Mouse (Mus musculus): ENCODE results near the gene Gli3.

DNA sequence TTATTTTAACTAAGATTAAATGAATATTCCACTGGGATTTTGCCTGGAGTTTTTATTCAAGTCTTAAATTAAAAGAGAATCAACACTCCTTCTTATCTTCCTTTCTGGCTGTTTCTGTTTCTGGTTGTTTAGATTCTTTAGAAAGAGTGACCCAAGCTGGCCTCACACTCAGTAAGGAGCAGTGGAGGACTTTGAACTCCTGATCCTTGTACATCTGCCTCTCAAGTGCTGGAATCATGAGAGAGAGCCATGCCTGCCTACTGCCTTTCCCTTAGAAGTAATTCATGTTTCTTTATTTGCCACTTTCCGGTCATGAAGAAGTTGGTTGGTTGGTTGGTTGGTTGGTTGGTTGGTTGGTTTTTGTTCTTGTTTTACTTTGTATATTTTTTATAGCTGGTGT lies 218.5 kb downstream of the Gli3 start:
- TF ChIP-seq CTCF (IDR thresholded peaks at IDR 0.05; ENCODE audit: low read depth, low read length) (no peak), POLR2A (IDR thresholded peaks at IDR 0.05; ENCODE audit: insufficient read depth, low read length) (no peak)
